Mouse (Mus musculus) neural tube, embryonic 12.5 days (tissue): ENCODE results near the gene Clip4. TPM values are rescaled to one million over a fixed set of nuclear protein-coding genes. Genes with fewer than 3 reads are reported as not detected.

Experiments
- ATAC-seq: fragments of 200-750 bp; cut with Nextera tagmentation; 2 replicates; pipeline ENCODE4 v1.8.0; 2017; ENCODE audit warnings: low read depth, mild to moderate bottlenecking, moderate TSS enrichment, moderate library complexity; ENCODE audit not compliant: low FRiP score
- H3K27ac ChIP-seq: fragments of 300-500 bp; sonication (generic); 2 replicates; pipeline ENCODE4 v1.5.1; 2016
- H3K27me3 ChIP-seq: fragments of 300-500 bp; sonication (generic); replicated peaks from 2 replicates; pipeline ENCODE4 v1.6.1; 2016; ENCODE audit warnings: mild to moderate bottlenecking
- H3K36me3 ChIP-seq: fragments of 300-500 bp; sonication (generic); 2 replicates; pipeline ENCODE4 v1.6.1; 2016; ENCODE audit warnings: mild to moderate bottlenecking
- H3K4me1 ChIP-seq: fragments of 300-500 bp; sonication (generic); 2 replicates; pipeline ENCODE4 v1.6.1; 2016
- H3K4me2 ChIP-seq: fragments of 300-500 bp; sonication (generic); replicated peaks from 2 replicates; pipeline ENCODE4 v1.6.1; 2016; ENCODE audit warnings: mild to moderate bottlenecking
- H3K4me3 ChIP-seq: fragments of 300-500 bp; sonication (generic); 2 replicates; pipeline ENCODE4 v1.5.1; 2016
- H3K9ac ChIP-seq: fragments of 300-500 bp; sonication (generic); 2 replicates; pipeline ENCODE4 v1.6.1; 2016; ENCODE audit warnings: mild to moderate bottlenecking
- H3K9me3 ChIP-seq: fragments of 300-500 bp; sonication (generic); 2 replicates; pipeline ENCODE4 v1.6.1; 2016; ENCODE audit warnings: mild to moderate bottlenecking
- WGBS: fragments of 180-500 bp; shearing (Covaris S2); methylation state at CpG from one replicate; pipeline ENCODE4 v1.1.7; 2016; 5-methylcytosine and 5-hydroxymethylcytosine counted together
- polyA plus RNA-seq: library from polyadenylated mRNA; unstranded; fragments of >200 nt; fragmentation: Nextera tagmentation; extraction: Ambion mirVana; gene quantifications from 2 replicates; pipeline ENCODE4 v1.2.1, GENCODE M21; 2016

Clip4 gene
- polyA plus RNA-seq, 1 experiment from 2014 or later = 9.1 TPM

DNA sequence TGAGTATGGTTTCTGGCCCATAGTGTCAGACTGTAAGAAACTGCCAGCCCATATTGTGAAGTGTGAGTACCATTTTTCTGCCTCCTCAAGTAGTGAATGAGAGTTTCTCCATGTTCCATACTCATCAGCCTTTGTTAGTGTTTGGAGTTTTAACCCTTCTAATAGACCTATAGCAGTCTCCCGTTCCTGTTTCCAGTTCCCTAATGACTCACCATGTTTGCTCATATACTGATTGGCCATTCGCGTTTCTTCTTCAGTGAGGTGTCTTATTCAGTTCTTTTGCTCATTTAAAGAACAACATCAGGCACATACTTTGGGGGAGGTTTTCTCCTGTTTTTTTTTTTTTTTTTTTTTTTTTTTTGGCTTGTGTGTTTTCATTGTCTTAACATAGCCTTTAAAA is 2.4 kb downstream of the Clip4 start:
- Histone ChIP-seq H3K27me3 (no peaks in the 10 kb centered on the region), H3K4me2 (no peak overlapping the region), H3K27ac (no peak overlapping the region), H3K9ac (no peak overlapping the region), H3K36me3 (no peaks in the 10 kb centered on the region), H3K4me3 (no peak overlapping the region), H3K9me3 (no peaks in the 10 kb centered on the region), H3K4me1 (peaks cover 9% of the 10 kb centered on the region)
- no peak for ATAC-seq
- WGBS = 96% methylated on average over 3 of the region's 3 CpGs

DNA sequence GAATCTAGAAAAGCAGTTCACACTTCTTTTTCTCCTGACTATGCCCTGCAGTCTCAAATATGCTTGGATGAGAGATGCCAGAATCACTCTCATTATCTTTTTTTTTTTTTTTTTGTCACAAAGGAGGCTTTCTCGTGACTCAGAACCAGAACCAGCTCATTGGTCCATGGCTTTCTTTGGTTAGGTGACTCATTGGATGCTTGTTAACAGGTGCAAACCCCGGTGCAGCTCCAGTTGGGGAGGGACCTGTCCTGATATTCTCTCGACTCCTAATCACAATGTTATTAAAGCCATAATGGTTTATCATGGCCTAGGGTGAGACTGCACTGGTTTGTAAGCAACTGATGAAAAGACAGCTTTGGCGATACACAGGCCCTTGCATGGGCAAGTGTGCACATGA is 5.9 kb downstream of the Clip4 start:
- Histone ChIP-seq H3K9me3 (peaks cover 6% of the 10 kb centered on the region; the same call in 1 of the 2 replicates), H3K4me1 (peaks cover 7% of the 10 kb centered on the region), H3K9ac (no peak overlapping the region), H3K36me3 (no peaks in the 10 kb centered on the region), H3K27me3 (no peaks in the 10 kb centered on the region), H3K4me2 (no peak overlapping the region), H3K4me3 (no peak overlapping the region), H3K27ac (no peak overlapping the region)
- 78% methylated on average over 4 of the region's 4 CpGs for WGBS
- no peak for ATAC-seq

DNA sequence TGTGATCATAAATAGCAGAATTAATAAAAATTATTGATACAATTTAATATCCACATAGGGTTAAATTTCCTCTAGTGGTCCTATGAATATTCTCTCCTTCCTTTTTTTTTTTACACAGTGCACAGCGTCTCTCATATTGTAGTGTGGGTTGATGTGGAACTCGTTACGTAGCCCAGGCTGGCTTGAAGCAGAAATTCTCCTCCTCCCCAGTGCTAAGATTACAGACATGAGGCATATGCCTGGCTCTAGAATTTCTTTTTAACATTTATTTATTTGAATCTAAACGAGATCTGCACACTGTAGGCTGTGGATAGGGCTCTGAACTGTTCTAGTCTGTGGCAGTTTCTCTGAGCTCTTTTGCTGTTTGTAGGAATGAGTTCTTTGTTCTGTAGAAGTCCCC is 7.0 kb downstream of the Clip4 start:
- Histone ChIP-seq H3K36me3 (no peaks in the 10 kb centered on the region), H3K27ac (no peak overlapping the region), H3K4me3 (no peak overlapping the region), H3K27me3 (no peaks in the 10 kb centered on the region), H3K9ac (no peak overlapping the region), H3K9me3 (peaks cover 6% of the 10 kb centered on the region; the same call in 1 of the 2 replicates), H3K4me2 (no peak overlapping the region), H3K4me1 (no peaks in the 10 kb centered on the region)
- no peak for ATAC-seq
- WGBS = 86% methylated on average over 4 of the region's 4 CpGs

DNA sequence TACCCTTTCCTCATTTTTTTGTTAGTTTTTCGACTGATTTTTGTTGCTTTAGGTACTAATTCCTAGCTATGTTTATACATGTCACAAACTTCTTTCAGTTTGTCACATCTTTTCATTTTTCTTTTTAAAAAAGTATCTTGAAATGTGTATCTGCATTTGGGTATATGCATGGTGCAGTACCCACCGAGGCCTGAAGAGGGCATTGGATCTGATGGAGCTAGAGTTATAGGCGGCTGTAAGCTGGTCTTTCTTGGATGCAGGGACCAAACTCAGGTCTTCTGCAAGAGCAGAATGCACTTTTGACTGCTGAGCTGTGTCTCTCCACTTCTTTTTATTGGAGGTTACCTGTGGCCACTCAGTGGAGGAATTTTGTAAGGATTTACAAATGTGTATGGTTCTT is 10.4 kb downstream of the Clip4 start:
- H3K4me2 ChIP-seq = no peak overlapping the region
- H3K4me1 ChIP-seq = peaks cover 9% of the 10 kb centered on the region
- WGBS = 68% methylated on average over 3 of the region's 3 CpGs
- no peak overlapping the region for H3K27ac ChIP-seq
- H3K9ac ChIP-seq = no peak overlapping the region
- H3K9me3 ChIP-seq = peaks cover 6% of the 10 kb centered on the region; the same call in 1 of the 2 replicates
- no peak overlapping the region for H3K4me3 ChIP-seq
- H3K27me3 ChIP-seq = no peaks in the 10 kb centered on the region
- ATAC-seq = no peak
- no peaks in the 10 kb centered on the region for H3K36me3 ChIP-seq

DNA sequence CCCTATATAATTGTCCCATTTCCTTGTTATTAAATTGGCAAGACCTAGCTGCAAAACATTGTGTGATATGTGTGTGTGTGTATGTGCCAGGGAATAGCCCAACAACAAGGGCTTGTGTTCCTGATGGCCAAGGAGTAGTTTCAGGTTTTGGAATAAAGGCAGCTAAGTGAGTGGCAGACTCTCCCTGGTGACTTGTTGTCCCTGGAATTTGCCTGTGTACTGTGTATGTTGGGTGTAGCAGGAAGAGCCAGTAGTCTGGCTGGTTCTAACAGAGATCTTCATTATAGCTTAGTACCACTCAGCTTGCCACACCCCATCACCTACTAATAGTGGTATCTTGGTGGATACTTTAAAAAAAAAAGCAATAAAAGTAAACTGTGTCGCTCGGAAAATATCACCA is 12.2 kb downstream of the Clip4 start:
- no peaks in the 10 kb centered on the region for H3K27me3 ChIP-seq
- H3K9ac ChIP-seq = no peak overlapping the region
- H3K4me2 ChIP-seq = no peak overlapping the region
- no peak overlapping the region for H3K27ac ChIP-seq
- no peaks in the 10 kb centered on the region for H3K36me3 ChIP-seq
- peaks cover 6% of the 10 kb centered on the region; the same call in 1 of the 2 replicates for H3K9me3 ChIP-seq
- ATAC-seq = no peak
- peaks cover 10% of the 10 kb centered on the region for H3K4me1 ChIP-seq
- 79% methylated on average over 2 of the region's 2 CpGs for WGBS
- no peak overlapping the region for H3K4me3 ChIP-seq

DNA sequence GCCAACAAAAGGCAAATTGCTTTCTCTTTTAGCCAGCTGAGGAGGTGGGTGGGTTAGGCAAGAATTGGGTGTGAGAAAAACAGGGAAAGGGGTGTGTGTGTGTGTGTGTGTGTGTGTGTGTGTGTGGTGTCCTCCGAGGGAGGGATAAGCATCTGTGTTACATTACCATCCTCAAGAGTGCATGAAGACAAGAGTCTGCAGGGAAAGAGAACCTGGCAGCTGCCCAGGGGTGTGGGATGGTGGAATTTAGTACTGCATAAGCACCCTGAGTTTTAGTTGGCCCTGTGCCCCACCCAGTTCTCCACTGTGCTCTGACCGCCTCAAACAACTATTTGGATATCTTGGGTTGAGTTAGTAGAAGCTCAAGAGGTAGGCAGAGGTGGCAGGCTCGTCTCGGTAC is 12.7 kb downstream of the Clip4 start:
- H3K4me2 ChIP-seq = no peak overlapping the region
- no peaks in the 10 kb centered on the region for H3K36me3 ChIP-seq
- H3K27me3 ChIP-seq = no peaks in the 10 kb centered on the region
- no peak for ATAC-seq
- no peak overlapping the region for H3K9ac ChIP-seq
- no peak overlapping the region for H3K4me3 ChIP-seq
- 93% methylated on average over 4 of the region's 4 CpGs for WGBS
- peaks cover 6% of the 10 kb centered on the region; the same call in 1 of the 2 replicates for H3K9me3 ChIP-seq
- H3K4me1 ChIP-seq = peaks cover 10% of the 10 kb centered on the region
- H3K27ac ChIP-seq = no peak overlapping the region

DNA sequence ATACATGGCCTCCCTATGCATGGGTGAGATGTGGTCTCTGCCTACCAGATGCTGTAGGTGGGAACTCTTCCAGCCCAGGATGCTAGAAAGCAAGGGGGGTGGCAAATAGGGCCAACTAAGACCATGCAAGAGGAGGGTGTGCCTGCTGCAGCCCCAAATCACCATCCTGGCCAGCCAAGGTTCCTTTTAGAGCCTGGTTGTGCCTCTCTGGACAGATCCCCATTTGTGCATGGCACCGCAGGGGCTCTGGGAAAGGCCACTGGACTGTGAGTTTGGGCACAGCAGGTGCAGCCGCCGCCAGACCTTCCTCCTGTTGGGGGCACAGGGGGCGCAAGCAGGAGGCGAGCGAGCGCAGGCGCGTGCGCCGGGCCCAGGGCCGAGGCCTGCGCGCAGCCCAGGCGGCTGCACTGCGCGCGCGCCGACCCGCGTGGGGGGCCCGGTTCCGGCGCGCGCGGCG is 14.0 kb downstream of the Clip4 start:
- Histone ChIP-seq H3K27ac (no peak overlapping the region), H3K9me3 (peaks cover 6% of the 10 kb centered on the region; the same call in 1 of the 2 replicates), H3K4me2 (peak overlapping the region; percentile 89), H3K4me1 (peaks cover 10% of the 10 kb centered on the region), H3K9ac (peak overlapping the region; percentile 87), H3K36me3 (no peaks in the 10 kb centered on the region), H3K4me3 (peak overlapping the region; percentile 93), H3K27me3 (no peaks in the 10 kb centered on the region)
- WGBS = 2% methylated on average over 17 of the region's 29 CpGs
- peak; percentile 91 for ATAC-seq

DNA sequence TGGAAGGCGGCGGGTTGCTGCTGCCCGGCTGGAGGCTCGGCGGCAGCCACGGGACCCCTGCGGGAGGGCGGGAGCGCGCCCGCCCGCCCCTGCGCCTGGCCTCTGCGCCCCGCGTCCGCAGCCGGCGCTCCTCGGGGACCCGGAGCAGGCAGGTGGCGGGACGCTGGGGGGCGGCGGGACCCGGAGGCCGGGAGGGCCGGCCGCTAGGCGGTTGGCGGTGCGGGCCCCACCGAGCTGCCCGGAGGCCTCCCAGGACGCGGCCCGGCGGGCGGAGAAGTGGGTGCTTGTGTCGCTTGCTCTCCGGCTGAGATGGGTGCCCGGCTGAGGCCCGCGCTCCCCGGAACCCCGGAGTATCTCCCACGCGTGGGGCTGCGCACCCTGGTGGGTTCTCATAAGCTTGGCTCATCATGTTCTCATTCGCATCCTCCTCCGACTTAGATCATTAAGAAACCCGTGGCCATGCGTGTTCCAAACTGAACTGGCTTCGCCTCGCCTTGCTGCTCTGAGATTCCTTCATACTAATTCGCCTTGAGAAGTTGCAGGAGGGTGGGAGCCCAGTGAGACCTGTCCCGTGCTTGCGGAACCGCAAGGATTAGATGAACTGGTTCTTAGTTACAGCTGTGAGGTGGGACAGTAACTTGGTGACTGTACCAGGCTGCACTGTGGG is 14.6 kb downstream of the Clip4 start:
- Histone ChIP-seq H3K27me3 (no peaks in the 10 kb centered on the region), H3K4me3 (peak overlapping the region; percentile 93), H3K9ac (peak overlapping the region; percentile 87), H3K9me3 (peaks cover 6% of the 10 kb centered on the region; the same call in 1 of the 2 replicates), H3K4me2 (peak overlapping the region; percentile 89), H3K27ac (no peak overlapping the region), H3K36me3 (no peaks in the 10 kb centered on the region), H3K4me1 (peaks cover 10% of the 10 kb centered on the region)
- under 1% methylated on average over 59 of the region's 59 CpGs for WGBS
- peak; percentile 83 for ATAC-seq

DNA sequence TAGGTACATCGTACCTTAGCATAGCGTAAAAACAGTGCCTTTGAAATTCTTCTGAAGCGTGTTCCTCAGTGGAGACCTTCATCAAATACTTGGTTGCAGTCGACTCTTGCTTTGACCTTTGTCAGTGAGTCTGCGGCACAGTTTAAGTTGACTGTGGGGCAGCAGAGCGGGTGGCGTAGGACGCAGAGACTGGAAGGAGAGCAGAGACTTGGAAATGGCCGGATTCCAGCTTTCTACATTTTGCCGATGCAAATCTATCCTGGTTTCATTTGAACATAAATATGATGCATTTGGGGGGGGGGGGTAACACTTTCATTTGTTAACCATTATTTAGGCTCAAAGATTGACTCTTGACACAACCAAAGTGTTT is 15.1 kb downstream of the Clip4 start:
- H3K27ac ChIP-seq = no peak overlapping the region
- WGBS = 12% methylated on average over 10 of the region's 10 CpGs
- peaks cover 2% of the 10 kb centered on the region; the same call in 1 of the 2 replicates for H3K9me3 ChIP-seq
- peak overlapping the region; percentile 89 for H3K4me2 ChIP-seq
- no peaks in the 10 kb centered on the region for H3K27me3 ChIP-seq
- H3K4me1 ChIP-seq = peaks cover 10% of the 10 kb centered on the region
- H3K9ac ChIP-seq = peak overlapping the region; percentile 87
- ATAC-seq = no peak
- H3K36me3 ChIP-seq = no peaks in the 10 kb centered on the region
- peak overlapping the region; percentile 93 for H3K4me3 ChIP-seq

DNA sequence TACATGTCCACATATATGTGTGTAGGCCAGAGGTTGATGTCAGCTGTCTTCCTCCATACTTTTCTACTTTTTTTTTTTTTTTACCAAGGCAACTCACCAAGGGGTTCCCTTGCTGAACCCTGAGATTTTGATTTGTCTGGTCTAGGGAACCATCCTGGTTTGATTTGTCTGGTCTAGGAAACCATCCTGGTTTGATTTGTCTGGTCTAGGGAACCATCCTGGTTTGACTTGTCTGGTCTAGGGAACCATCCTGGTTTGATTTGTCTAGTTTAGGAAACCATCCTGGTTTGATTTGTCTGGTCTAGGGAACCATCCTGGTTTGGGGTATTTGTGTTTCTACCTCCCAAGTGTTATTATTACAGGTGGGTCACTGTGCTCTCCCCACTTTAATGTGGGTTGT is 18.2 kb downstream of the Clip4 start:
- Histone ChIP-seq H3K9ac (no peak overlapping the region), H3K4me2 (no peak overlapping the region), H3K27ac (no peak overlapping the region), H3K36me3 (peaks cover 3% of the 10 kb centered on the region; the same call in 1 of the 2 replicates), H3K4me3 (no peak overlapping the region), H3K4me1 (peaks cover 10% of the 10 kb centered on the region), H3K27me3 (no peaks in the 10 kb centered on the region), H3K9me3 (no peaks in the 10 kb centered on the region)
- ATAC-seq = no peak

DNA sequence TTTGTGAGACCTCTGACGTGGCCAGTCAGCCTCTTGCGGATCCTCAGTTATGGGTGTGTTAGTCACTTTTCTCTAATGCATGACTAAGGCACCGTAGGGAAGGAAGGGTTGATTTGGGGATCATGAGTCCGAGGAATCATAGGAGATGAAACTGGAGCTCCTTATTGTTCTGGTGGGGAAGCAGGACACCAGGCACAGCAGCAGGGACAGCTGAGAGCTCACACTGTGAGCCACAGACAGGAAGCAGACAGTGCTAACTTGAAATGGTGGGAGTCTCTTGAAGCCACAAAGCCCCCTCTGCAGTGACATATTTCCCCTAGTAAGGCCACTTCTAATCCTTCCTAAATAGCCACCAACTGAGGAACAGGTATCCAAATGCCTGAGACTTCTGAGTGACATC is 22.8 kb downstream of the Clip4 start:
- H3K4me2 ChIP-seq = no peak overlapping the region
- WGBS = 90% methylated on average over 4 of the region's 4 CpGs
- no peak overlapping the region for H3K27ac ChIP-seq
- H3K27me3 ChIP-seq = no peaks in the 10 kb centered on the region
- H3K4me3 ChIP-seq = no peak overlapping the region
- H3K36me3 ChIP-seq = peaks cover 31% of the 10 kb centered on the region
- H3K9ac ChIP-seq = no peak overlapping the region
- ATAC-seq = no peak
- no peaks in the 10 kb centered on the region for H3K9me3 ChIP-seq
- H3K4me1 ChIP-seq = no peaks in the 10 kb centered on the region

DNA sequence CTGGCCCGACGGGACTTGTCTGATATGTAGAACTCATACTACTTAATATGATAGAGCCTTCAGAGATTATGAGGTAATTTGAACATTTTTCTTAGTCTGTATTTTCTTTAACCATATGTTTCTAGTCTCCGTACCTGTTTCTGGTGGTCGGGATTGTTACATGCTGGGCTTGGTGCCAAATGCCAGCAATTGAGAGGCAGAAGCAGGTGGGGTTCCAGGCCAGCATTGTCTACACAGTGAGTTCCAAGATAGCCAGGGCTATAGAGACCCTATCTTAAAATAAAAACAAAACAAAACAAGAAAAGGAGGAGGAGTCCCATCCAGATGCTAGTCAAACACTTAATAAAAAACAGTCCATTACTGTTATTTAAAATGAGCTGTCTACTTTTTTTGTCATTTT is 23.3 kb downstream of the Clip4 start:
- Histone ChIP-seq H3K4me3 (no peak overlapping the region), H3K9me3 (no peaks in the 10 kb centered on the region), H3K27ac (no peak overlapping the region), H3K4me1 (no peaks in the 10 kb centered on the region), H3K4me2 (no peak overlapping the region), H3K9ac (no peak overlapping the region), H3K36me3 (peaks cover 31% of the 10 kb centered on the region), H3K27me3 (no peaks in the 10 kb centered on the region)
- WGBS = 91% methylated on average over 4 of the region's 4 CpGs
- ATAC-seq = no peak
